Mouse (Mus musculus) spleen, adult 2 months (tissue): ENCODE results near the gene Brd3. TPM values are rescaled to one million over a fixed set of nuclear protein-coding genes. Genes with fewer than 3 reads are reported as not detected.
"Not testable (repeated sequence)": the region's sequence is repeated elsewhere in the genome, so short reads cannot be mapped to it uniquely, and the experiment has no call there.

Experiments used
- DNase-seq, 2 experiments: peaks; one replicate each; pipeline versions ENCODE4 v3.0.0 to v3.0.0-alpha.2; 2012 to 2021; ENCODE audit warnings: low spot score in 2 of 2, low read depth in 1 of 2
- H3K27ac ChIP-seq: fragments of 200-500 bp; 2 replicates; pipeline ENCODE4 v1.5.1; 2012; ENCODE audit warnings: low read length, inconsistent platforms; ENCODE audit not compliant: insufficient read depth
- H3K27me3 ChIP-seq: fragments of 200-500 bp; 2 replicates; pipeline ENCODE4 v1.6.1; 2012; ENCODE audit warnings: mild to moderate bottlenecking, moderate library complexity, low read length, inconsistent platforms; ENCODE audit not compliant: control insufficient read depth, insufficient read depth
- H3K36me3 ChIP-seq: fragments of 200-500 bp; 2 replicates; pipeline ENCODE4 v1.6.1; 2012; ENCODE audit warnings: mild to moderate bottlenecking, low read length, inconsistent platforms; ENCODE audit not compliant: control insufficient read depth, insufficient read depth
- H3K4me1 ChIP-seq: fragments of 200-500 bp; 2 replicates; pipeline ENCODE4 v1.6.1; 2011; ENCODE audit warnings: inconsistent platforms; ENCODE audit not compliant: control insufficient read depth, insufficient read depth, insufficient read length
- H3K4me3 ChIP-seq: fragments of 200-500 bp; 2 replicates; pipeline ENCODE4 v1.5.1; 2011; ENCODE audit warnings: mild to moderate bottlenecking, inconsistent platforms; ENCODE audit not compliant: insufficient read depth, insufficient read length; ENCODE audit errors: extremely low read depth
- CTCF ChIP-seq: fragments of 200-500 bp; IDR thresholded peaks from 2 replicates; pipeline ENCODE4 v1.5.1; 2011; ENCODE audit warnings: mild to moderate bottlenecking, inconsistent platforms; ENCODE audit not compliant: insufficient read depth, insufficient read length, insufficient replicate concordance; ENCODE audit errors: extremely low read depth
- POLR2A ChIP-seq: fragments of 200-500 bp; IDR thresholded peaks from 2 replicates; pipeline ENCODE4 v1.6.1; 2011; ENCODE audit warnings: low read depth, low read length, inconsistent platforms
- WGBS: fragments of 180-500 bp; shearing (Covaris S2); methylation state at CpG from one replicate; pipeline ENCODE4 v1.1.7; 2018; 5-methylcytosine and 5-hydroxymethylcytosine counted together
- polyA plus RNA-seq: library from polyadenylated mRNA; depleted of rRNA; stranded (reverse); fragments of >200 nt; gene quantifications from 2 replicates; pipeline ENCODE4 v1.2.3, GENCODE M21; 2012

The Brd3 gene
- polyA plus RNA-seq, 1 experiment: 18.2 TPM

DNA sequence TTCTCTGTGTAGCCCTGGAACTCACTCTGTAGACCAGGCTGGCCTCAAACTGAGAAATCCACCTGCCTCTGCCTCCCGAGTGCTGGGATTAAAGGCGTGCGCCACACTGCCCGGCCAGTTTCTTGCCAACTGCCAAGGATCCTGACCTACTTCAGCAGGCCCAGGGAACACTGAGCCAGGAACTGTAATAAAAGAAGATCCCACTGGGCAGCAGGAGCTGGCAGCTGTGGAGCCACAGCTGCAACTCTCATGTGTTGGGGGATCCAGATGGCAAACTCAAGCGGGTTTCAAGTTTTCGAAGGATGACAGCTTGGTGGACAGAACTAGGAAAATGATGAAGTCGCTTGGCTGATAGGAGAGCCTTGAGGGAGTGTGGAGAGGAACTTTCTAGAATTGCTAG is 3.2 kb upstream of the Brd3 start:
- WGBS: 91% methylated on average over 7 of the region's 7 CpGs
- no peaks in the 10 kb centered on the region for H3K27me3 ChIP-seq
- peaks cover 1% of the 10 kb centered on the region; the same call in 1 of the 2 replicates for H3K4me1 ChIP-seq
- no peak overlapping the region for H3K27ac ChIP-seq
- H3K36me3 ChIP-seq: no peaks in the 10 kb centered on the region
- no peak overlapping the region for H3K4me3 ChIP-seq
- TF ChIP-seq POLR2A: no peak
- TF ChIP-seq CTCF: no peak
- DNase-seq: no peak

DNA sequence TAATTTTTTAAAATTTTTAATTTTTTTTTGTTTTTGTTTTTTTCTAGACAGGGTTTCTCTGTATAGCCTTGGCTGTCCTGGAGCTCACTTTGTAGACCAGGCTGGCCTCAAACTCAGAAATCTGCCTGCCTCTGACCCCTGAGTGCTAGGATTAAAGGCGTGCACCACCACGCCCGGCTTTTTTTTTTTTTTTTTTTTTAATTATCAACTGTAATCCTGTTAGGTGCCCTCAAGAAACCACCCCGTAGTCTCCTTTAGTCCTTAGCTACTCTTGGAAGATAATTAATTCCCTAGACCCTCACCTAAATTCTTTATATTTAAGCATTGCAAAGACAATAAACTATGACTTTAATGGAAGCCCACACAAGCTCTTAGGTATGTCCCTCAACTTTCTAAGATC is 804 bp downstream of the Brd3 start:
- 74% methylated on average over 4 of the region's 4 CpGs for WGBS
- not testable (repeated sequence) for H3K27me3 ChIP-seq, DNase-seq

DNA sequence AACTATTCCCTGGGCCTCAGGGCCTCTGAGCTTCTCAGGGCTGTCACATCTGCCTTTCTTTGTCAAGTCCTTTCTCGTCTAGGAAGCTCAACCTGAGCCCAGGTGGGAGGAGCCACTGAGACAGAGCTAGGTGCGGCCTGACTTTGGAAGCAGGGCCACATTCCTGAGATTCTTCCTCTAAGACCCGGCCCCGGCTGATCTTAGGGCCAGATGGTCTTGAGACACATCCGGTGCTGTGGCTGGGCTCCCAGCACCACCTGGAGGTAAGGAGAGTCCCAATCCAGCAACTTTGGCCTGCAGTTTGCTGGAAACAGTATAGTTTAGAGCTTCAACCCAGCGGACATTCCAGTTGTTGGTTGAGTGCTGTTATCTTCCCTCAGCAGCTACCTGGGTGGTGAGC is 1.9 kb downstream of the Brd3 start:
- H3K27ac ChIP-seq: no peak overlapping the region
- no peak overlapping the region for H3K4me3 ChIP-seq
- no peak for DNase-seq
- H3K27me3 ChIP-seq: no peaks in the 10 kb centered on the region
- no peaks in the 10 kb centered on the region for H3K36me3 ChIP-seq
- 0 out of 2 replicates have a peak, but pooled peaks cover 4% of the 10 kb centered on the region for H3K4me1 ChIP-seq
- 77% methylated on average over 6 of the region's 6 CpGs for WGBS
- TF ChIP-seq CTCF (no peak), POLR2A (no peak)

More for the DNA sequence above, 804 bp downstream of the Brd3 start:
- H3K4me3 ChIP-seq, H3K36me3 ChIP-seq, H3K27ac ChIP-seq, H3K4me1 ChIP-seq: not testable (repeated sequence)

- Histone ChIP-seq H3K4me3 (no peak overlapping the region), H3K36me3 (no peaks in the 10 kb centered on the region), H3K27me3 (no peaks in the 10 kb centered on the region), H3K27ac (peak overlapping the region; percentile 33; the same call in 1 of the 2 replicates), H3K4me1 (0 out of 2 replicates have a peak, but pooled peaks cover 4% of the 10 kb centered on the region)
- TF ChIP-seq POLR2A: no peak
- TF ChIP-seq CTCF: no peak
- 33% methylated on average over 7 of the region's 7 CpGs for WGBS
- no peak for DNase-seq
These were observed 3.2 kb downstream of the Brd3 start for GRCm38 (mm10) chr2:27504113-27504885.

GRCm38 (mm10) chr2:27496391-27497028 is 11.0 kb downstream of the Brd3 start:
- no peaks in the 10 kb centered on the region for H3K27me3 ChIP-seq
- TF ChIP-seq CTCF (no peak), POLR2A (no peak)
- DNase-seq: no peak
- WGBS: 74% methylated on average over 23 of the region's 23 CpGs
- peak overlapping the region; percentile 35; the same call in 1 of the 2 replicates for H3K4me3 ChIP-seq
- H3K4me1 ChIP-seq: no peaks in the 10 kb centered on the region
- H3K36me3 ChIP-seq: no peaks in the 10 kb centered on the region
- H3K27ac ChIP-seq: no peak overlapping the region

GRCm38 (mm10) chr2:27493971-27494370 is 13.5 kb downstream of the Brd3 start:
- peak in 1 of 2 experiments; percentile 40 for DNase-seq
- TF ChIP-seq POLR2A (no peak), CTCF (peak; percentile 8; the same call in 1 of the 2 replicates)
- 97% methylated on average over 3 of the region's 3 CpGs for WGBS

DNA sequence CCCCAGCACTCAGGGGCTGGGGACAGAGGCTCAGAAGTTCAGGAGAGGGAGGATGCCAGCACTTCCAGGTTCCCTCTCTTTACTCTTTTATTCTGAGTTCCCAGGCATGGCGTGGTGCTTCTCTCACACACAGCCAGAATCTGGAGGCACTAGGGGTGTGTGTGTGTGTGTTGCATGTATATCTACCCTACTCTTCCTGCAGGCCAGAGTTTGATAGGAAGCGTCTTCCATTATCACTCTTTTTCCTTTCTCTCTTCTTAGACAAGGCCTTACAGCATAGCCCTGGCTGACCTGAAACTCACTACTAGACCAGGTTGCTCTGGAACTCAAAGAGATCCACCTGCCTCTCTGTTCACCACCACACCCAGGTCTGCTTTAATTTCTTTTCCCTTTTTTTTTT is 16.5 kb downstream of the Brd3 start:
- Histone ChIP-seq H3K27ac (no peak overlapping the region), H3K4me1 (no peaks in the 10 kb centered on the region; the same call in 1 of the 2 replicates), H3K27me3 (no peaks in the 10 kb centered on the region), H3K4me3 (no peak overlapping the region), H3K36me3 (no peaks in the 10 kb centered on the region)
- TF ChIP-seq CTCF (no peak), POLR2A (no peak)
- 82% methylated on average over 2 of the region's 2 CpGs for WGBS
- DNase-seq: no peak

More at GRCm38 (mm10) chr2:27493971-27494370, 13.5 kb downstream of the Brd3 start:
- Histone ChIP-seq H3K36me3 (no peaks in the 10 kb centered on the region), H3K27ac (no peak overlapping the region), H3K4me1 (no peaks in the 10 kb centered on the region), H3K27me3 (no peaks in the 10 kb centered on the region), H3K4me3 (no peak overlapping the region)
